Mouse (Mus musculus): ENCODE data around the gene Snx19. TPM values are rescaled to one million over a fixed set of nuclear protein-coding genes. Genes with fewer than 3 reads are reported as not detected.

Gene Snx19
- polyA plus RNA-seq (2015; fragmentation: Nextera tagmentation; extraction: Ambion mirVana), result 14.1 and 15.2 TPM in 2 replicates

GRCm38 (mm10) chr9:30426882-30427632 lies at the start of gene Snx19:
TSS of gene Snx19 (plus strand) at chr9:30427108.
- 1% methylated on average over 53 of the region's 53 CpGs for WGBS
- ATAC-seq (replicated peaks; ENCODE audit: low FRiP score, low read depth), result peak; percentile 92
- H3K4me1 ChIP-seq (replicated peaks; ENCODE audit: insufficient read depth, low read length), result peaks cover 10% of the 10 kb centered on the region; the same call in 1 of the 2 replicates
- H3K27me3 ChIP-seq (ENCODE audit: insufficient read depth, low read length), result no peaks in the 10 kb centered on the region
- H3K4me3 ChIP-seq (replicated peaks; ENCODE audit: low read depth, low read length), result peak within 1 kb of the TSS; percentile 71
- no peaks in the 10 kb centered on the region for H3K9me3 ChIP-seq (replicated peaks; ENCODE audit: low read length)
- peak within 1 kb of the TSS; percentile 91 for H3K9ac ChIP-seq (ENCODE audit: low read depth, low read length)
- peak within 1 kb of the TSS; percentile 83 for H3K4me2 ChIP-seq (ENCODE audit: low read length)
- DNase-seq (ENCODE audit: low spot score), result peak; percentile 93
- H3K27ac ChIP-seq, result peak within 1 kb of the TSS; percentile 66; the same call in 1 of the 2 replicates
- TF ChIP-seq CTCF (IDR thresholded peaks at IDR 0.05; ENCODE audit: low read depth), result peak; percentile 95
- H3K36me3 ChIP-seq (ENCODE audit: insufficient read depth, low read length), result no peaks in the 10 kb centered on the region

GRCm38 (mm10) chr9:30400771-30401170 lies 26.1 kb upstream of the Snx19 start:
- TF ChIP-seq CTCF (IDR thresholded peaks at IDR 0.05; ENCODE audit: low read depth), result peak; percentile 28; the same call in 1 of the 2 replicates
- H3K9me3 ChIP-seq (replicated peaks; ENCODE audit: low read length), result no peaks in the 10 kb centered on the region
- H3K4me1 ChIP-seq (replicated peaks; ENCODE audit: insufficient read depth, low read length), result no peaks in the 10 kb centered on the region
- no peak for DNase-seq (ENCODE audit: low spot score)
- H3K4me3 ChIP-seq (replicated peaks; ENCODE audit: low read depth, low read length), result no peak overlapping the region
- H3K36me3 ChIP-seq (ENCODE audit: insufficient read depth, low read length), result no peaks in the 10 kb centered on the region
- no peak overlapping the region for H3K9ac ChIP-seq (ENCODE audit: low read depth, low read length)
- no peak overlapping the region for H3K4me2 ChIP-seq (ENCODE audit: low read length)
- no peak for ATAC-seq (replicated peaks; ENCODE audit: low FRiP score, low read depth)
- 92% methylated on average over 1 of the region's 1 CpGs for WGBS
- H3K27me3 ChIP-seq (ENCODE audit: insufficient read depth, low read length), result no peaks in the 10 kb centered on the region
- no peak overlapping the region for H3K27ac ChIP-seq

GRCm38 (mm10) chr9:30422940-30423339 lies 4.0 kb upstream of the Snx19 start:
- peak; percentile 85 for TF ChIP-seq CTCF (IDR thresholded peaks at IDR 0.05; ENCODE audit: low read depth)
- peak; percentile 80 for DNase-seq (ENCODE audit: low spot score)
- no peaks in the 10 kb centered on the region for H3K9me3 ChIP-seq (replicated peaks; ENCODE audit: low read length)
- no peaks in the 10 kb centered on the region for H3K27me3 ChIP-seq (ENCODE audit: insufficient read depth, low read length)
- no peak for ATAC-seq (replicated peaks; ENCODE audit: low FRiP score, low read depth)
- no peak overlapping the region for H3K9ac ChIP-seq (ENCODE audit: low read depth, low read length)
- H3K4me2 ChIP-seq (ENCODE audit: low read length), result no peak overlapping the region
- peaks cover 7% of the 10 kb centered on the region; the same call in 1 of the 2 replicates for H3K4me1 ChIP-seq (replicated peaks; ENCODE audit: insufficient read depth, low read length)
- no peak overlapping the region for H3K27ac ChIP-seq
- H3K36me3 ChIP-seq (ENCODE audit: insufficient read depth, low read length), result no peaks in the 10 kb centered on the region
- no peak overlapping the region for H3K4me3 ChIP-seq (replicated peaks; ENCODE audit: low read depth, low read length)
- 0% methylated on average over 1 of the region's 1 CpGs for WGBS

GRCm38 (mm10) chr9:30425178-30425577 lies 1.7 kb upstream of the Snx19 start:
- Histone ChIP-seq H3K4me3 (replicated peaks; ENCODE audit: low read depth, low read length) (no peak overlapping the region), H3K4me2 (ENCODE audit: low read length) (no peak overlapping the region), H3K4me1 (replicated peaks; ENCODE audit: insufficient read depth, low read length) (peaks cover 10% of the 10 kb centered on the region; the same call in 1 of the 2 replicates), H3K27ac (no peak overlapping the region), H3K36me3 (ENCODE audit: insufficient read depth, low read length) (no peaks in the 10 kb centered on the region), H3K9me3 (replicated peaks; ENCODE audit: low read length) (no peaks in the 10 kb centered on the region), H3K9ac (ENCODE audit: low read depth, low read length) (no peak overlapping the region), H3K27me3 (ENCODE audit: insufficient read depth, low read length) (no peaks in the 10 kb centered on the region)
- WGBS, result 81% methylated on average over 7 of the region's 7 CpGs
- no peak for TF ChIP-seq CTCF (IDR thresholded peaks at IDR 0.05; ENCODE audit: low read depth)
- DNase-seq (ENCODE audit: low spot score), result no peak
- ATAC-seq (replicated peaks; ENCODE audit: low FRiP score, low read depth), result no peak

- H3K4me3 ChIP-seq (replicated peaks; ENCODE audit: low read depth, low read length), result no peak overlapping the region
Measured at GRCm38 (mm10) chr9:30428231-30428630, 1.3 kb downstream of the Snx19 start.

GRCm38 (mm10) chr9:30430447-30430846 lies 3.5 kb downstream of the Snx19 start:
- TF ChIP-seq CTCF (IDR thresholded peaks at IDR 0.05; ENCODE audit: low read depth), result peak; percentile 9; the same call in 1 of the 2 replicates
- 60% methylated on average over 5 of the region's 5 CpGs for WGBS
- Histone ChIP-seq H3K9me3 (replicated peaks; ENCODE audit: low read length) (no peaks in the 10 kb centered on the region), H3K4me3 (replicated peaks; ENCODE audit: low read depth, low read length) (no peak overlapping the region), H3K4me1 (replicated peaks; ENCODE audit: insufficient read depth, low read length) (peaks cover 10% of the 10 kb centered on the region; the same call in 1 of the 2 replicates), H3K36me3 (ENCODE audit: insufficient read depth, low read length) (peaks cover 23% of the 10 kb centered on the region), H3K27me3 (ENCODE audit: insufficient read depth, low read length) (no peaks in the 10 kb centered on the region), H3K27ac (no peak overlapping the region), H3K9ac (ENCODE audit: low read depth, low read length) (no peak overlapping the region), H3K4me2 (ENCODE audit: low read length) (no peak overlapping the region)
- DNase-seq (ENCODE audit: low spot score) (no peak), ATAC-seq (replicated peaks; ENCODE audit: low FRiP score, low read depth) (no peak)

More at GRCm38 (mm10) chr9:30428231-30428630, 1.3 kb downstream of the Snx19 start:
- Histone ChIP-seq H3K27ac (no peak overlapping the region), H3K27me3 (ENCODE audit: insufficient read depth, low read length) (no peaks in the 10 kb centered on the region), H3K4me1 (replicated peaks; ENCODE audit: insufficient read depth, low read length) (peaks cover 10% of the 10 kb centered on the region; the same call in 1 of the 2 replicates), H3K36me3 (ENCODE audit: insufficient read depth, low read length) (peaks cover 9% of the 10 kb centered on the region; the same call in 1 of the 2 replicates), H3K9ac (ENCODE audit: low read depth, low read length) (no peak overlapping the region), H3K9me3 (replicated peaks; ENCODE audit: low read length) (no peaks in the 10 kb centered on the region), H3K4me2 (ENCODE audit: low read length) (no peak overlapping the region)
- no peak for DNase-seq (ENCODE audit: low spot score)
- 88% methylated on average over 5 of the region's 5 CpGs for WGBS
- ATAC-seq (replicated peaks; ENCODE audit: low FRiP score, low read depth), result no peak
- no peak for TF ChIP-seq CTCF (IDR thresholded peaks at IDR 0.05; ENCODE audit: low read depth)

All from kidney, postnatal 0 days (tissue).